ENCODE assay signal across 13 mouse cellular contexts in genomic region chrX:160552066-160552465, GRCm38 (mm10). TPM values are rescaled to one million over a fixed set of nuclear protein-coding genes. Genes with fewer than 3 reads are reported as not detected.
A peak's percentile ranks its signal among the peaks of the same experiment; 100 is the strongest.
DNase-seq lines count a peak whose midpoint lies in the region; ATAC-seq and TF ChIP-seq lines count a peak whose summit lies in the region.
"Had no signal": no experiment of that assay in that cellular context is flagged by ENCODE, and none has a peak within 500 bp of the region (broad histone marks: within the 10 kb centered on the region; RNA-seq: fewer than 3 reads in every experiment).

No protein-coding gene starts in this region.

- ATAC-seq in liver, postnatal 0 days: no peak
- ATAC-seq in liver, embryonic 11.5 days (replicated peaks; ENCODE audit: low FRiP score): no peak

- no peak overlapping the region for H3K27ac ChIP-seq in liver, postnatal 0 days (ENCODE audit: low read depth)
- no peak overlapping the region for H3K27ac ChIP-seq in liver, embryonic 11.5 days (ENCODE audit: low read depth, low read length)
- no peak overlapping the region for H3K27ac ChIP-seq in cortical plate, adult 2 months (ENCODE audit: insufficient read depth, low read length)
- H3K27ac ChIP-seq: hindbrain, embryonic 14.5 days; limb, embryonic 12.5 days had no signal

- H3K9ac ChIP-seq in liver, postnatal 0 days (replicated peaks): no peak overlapping the region
- no peak overlapping the region for H3K9ac ChIP-seq in liver, embryonic 11.5 days (ENCODE audit: low read depth, low read length)
- H3K9ac ChIP-seq: hindbrain, embryonic 14.5 days; limb, embryonic 12.5 days had no signal

- peaks cover 10% of the 10 kb centered on the region for H3K36me3 ChIP-seq in liver, postnatal 0 days (replicated peaks; ENCODE audit: insufficient read depth, low read length)
- H3K36me3 ChIP-seq in liver, embryonic 11.5 days (ENCODE audit: control insufficient read depth, insufficient read depth, low read length): no peaks in the 10 kb centered on the region

- no peaks in the 10 kb centered on the region for H3K9me3 ChIP-seq in liver, postnatal 0 days (ENCODE audit: low read length)
- H3K9me3 ChIP-seq in liver, embryonic 11.5 days (ENCODE audit: control insufficient read depth, low read length): no peaks in the 10 kb centered on the region
- H3K9me3 ChIP-seq: limb, embryonic 12.5 days; megakaryocyte, embryonic 14.5 days had no signal

- TF ChIP-seq CTCF in liver, postnatal 0 days (IDR thresholded peaks at IDR 0.05; ENCODE audit: low read depth): peak; percentile 16; the same call in 1 of the 2 replicates
- peak; percentile 36 for TF ChIP-seq CTCF in cortical plate, adult 2 months (IDR thresholded peaks at IDR 0.05; ENCODE audit: extremely low read depth, insufficient read depth, low read length)

- no peak overlapping the region for H3K4me3 ChIP-seq in liver, postnatal 0 days (ENCODE audit: low read depth, low read length)
- H3K4me3 ChIP-seq in liver, embryonic 11.5 days (ENCODE audit: low read depth, low read length): no peak overlapping the region
- no peak overlapping the region for H3K4me3 ChIP-seq in cortical plate, adult 2 months (ENCODE audit: insufficient read depth, low read length)
- H3K4me3 ChIP-seq: erythroblast, embryonic 14.5 days; limb, embryonic 12.5 days; megakaryocyte, embryonic 14.5 days had no signal

- H3K27me3 ChIP-seq in liver, postnatal 0 days (ENCODE audit: insufficient read depth, low read length): no peaks in the 10 kb centered on the region
- H3K27me3 ChIP-seq in liver, embryonic 11.5 days (replicated peaks; ENCODE audit: control insufficient read depth, insufficient read depth, low read length): peaks cover 5% of the 10 kb centered on the region

- TF ChIP-seq POLR2A in cortical plate, adult 2 months (IDR thresholded peaks at IDR 0.05; ENCODE audit: extremely low read depth, insufficient read depth, low read length): no peak

- H3K4me2 ChIP-seq in liver, postnatal 0 days (ENCODE audit: low read depth, low read length): no peak overlapping the region
- H3K4me2 ChIP-seq in liver, embryonic 11.5 days: no peak overlapping the region
- H3K4me2 ChIP-seq: hindbrain, embryonic 14.5 days; limb, embryonic 12.5 days had no signal

- 64% methylated on average over 4 of the region's 4 CpGs for WGBS in liver, postnatal 0 days (ENCODE audit: insufficient replicate concordance)
- WGBS in liver, embryonic 11.5 days: 74% methylated on average over 4 of the region's 4 CpGs

- DNase-seq in heart, adult 11 months: peak; percentile 82
- DNase-seq in heart, postnatal 4 days: no peak
- no peak for DNase-seq in liver, postnatal 0 days
- no peak for DNase-seq in liver, embryonic 11.5 days (ENCODE audit: low spot score)
- DNase-seq in NIH3T3 (ENCODE audit: low read depth): peak; percentile 49
- no peak for DNase-seq in adrenal gland, adult 8-10 months
- DNase-seq: adrenal gland, postnatal 10 days; cerebellum, adult 11 months had no signal

- no peaks in the 10 kb centered on the region for H3K4me1 ChIP-seq in liver, postnatal 0 days (ENCODE audit: insufficient read depth)
- H3K4me1 ChIP-seq in liver, embryonic 11.5 days (replicated peaks; ENCODE audit: control insufficient read depth, insufficient read depth, low read length): no peaks in the 10 kb centered on the region
- no peaks in the 10 kb centered on the region for H3K4me1 ChIP-seq in cortical plate, adult 2 months (ENCODE audit: control insufficient read depth, insufficient read depth, low read length)
- H3K4me1 ChIP-seq: limb, embryonic 12.5 days; megakaryocyte, embryonic 14.5 days had no signal

- no peak for TF ChIP-seq EP300 in liver, postnatal 0 days (IDR thresholded peaks at IDR 0.05; ENCODE audit: low read depth)

RNA-seq across cellular contexts. Expression of gene Phka2, which starts 50.1 kb away (rescaled TPM):
- 10 to 100 TPM; 31.1 to 32.9 TPM for total RNA-seq in heart, postnatal 4 days (2021)
- 7.6 and 9.5 TPM in 2 replicates for polyA plus RNA-seq in liver, postnatal 0 days (2015; fragmentation: Nextera tagmentation; extraction: Ambion mirVana)
- polyA plus RNA-seq in liver, embryonic 11.5 days (2014; fragmentation: Nextera tagmentation; extraction: Ambion mirVana): 20.0 and 21.9 TPM in 2 replicates
- 40.2 and 44.9 TPM in 2 replicates for polyA plus RNA-seq in cortical plate, adult 2 months (2012; rRNA removed)
- 10 to 100 TPM; 32.4 to 43.4 (median 37.9) TPM for total RNA-seq in adrenal gland, adult 8-10 months (2022)

Comparison
In these comparisons a context has a peak if more than half of its experiments do, and no peak if none do; other contexts are left out.
1. DNase-seq: peak in heart, adult 11 months (single experiment) and NIH3T3 (single experiment); none in heart, postnatal 4 days (single experiment), liver, postnatal 0 days (single experiment), liver, embryonic 11.5 days (single experiment) and adrenal gland, adult 8-10 months (single experiment).